Mouse (Mus musculus): ENCODE results near the gene Hsf5. TPM values are rescaled to one million over a fixed set of nuclear protein-coding genes. Genes with fewer than 3 reads are reported as not detected.

The Hsf5 gene
- polyA plus RNA-seq, 1 experiment from 2014 or later: 0.14 TPM

- no peaks in the 10 kb centered on the region for H3K9me3 ChIP-seq (replicated peaks; ENCODE audit: control insufficient read depth, low read length)
- H3K27me3 ChIP-seq (ENCODE audit: control insufficient read depth, insufficient read depth, low read length): no peaks in the 10 kb centered on the region
- no peaks in the 10 kb centered on the region for H3K4me1 ChIP-seq (ENCODE audit: control insufficient read depth, insufficient read depth, low read length)
- ATAC-seq (ENCODE audit: insufficient read depth, low FRiP score): no peak
- H3K36me3 ChIP-seq (ENCODE audit: control insufficient read depth, insufficient read depth, low read length): no peaks in the 10 kb centered on the region
- peak overlapping the region; percentile 38 for H3K4me2 ChIP-seq (ENCODE audit: low read depth, low read length)
- 44% methylated on average over 4 of the region's 4 CpGs for WGBS
- peak overlapping the region; percentile 3; the same call in 1 of the 2 replicates for H3K4me3 ChIP-seq (replicated peaks; ENCODE audit: low read length)
- 0 out of 2 replicates have a peak overlapping the region, but pooled peaks have one; percentile 1 for H3K9ac ChIP-seq (ENCODE audit: low read length)
- H3K27ac ChIP-seq (ENCODE audit: low read length): peak overlapping the region; percentile 5; the same call in 1 of the 2 replicates
Measured at GRCm38 (mm10) chr11:87667107-87668090, 50.4 kb downstream of the Hsf5 start.

DNA sequence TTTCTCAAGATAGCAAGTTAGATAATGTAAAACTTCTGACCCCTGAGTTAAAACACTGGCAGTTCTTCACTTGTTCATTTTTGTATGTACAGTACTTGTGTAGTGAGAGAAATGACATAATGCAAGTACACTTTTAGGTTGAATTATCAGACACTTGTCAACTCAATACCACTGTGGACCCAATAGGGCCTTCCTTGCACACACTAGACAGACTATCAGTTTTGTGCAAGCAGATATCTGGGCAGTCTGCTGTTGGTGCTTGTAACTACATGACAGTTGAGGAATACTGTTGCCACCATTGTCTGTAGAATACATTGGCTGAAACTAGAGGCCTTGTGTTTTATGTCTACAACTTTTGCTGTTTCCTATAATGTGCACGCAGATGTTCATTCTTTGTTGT is 56.3 kb downstream of the Hsf5 start:
- 98% methylated on average over 1 of the region's 1 CpGs for WGBS
- H3K9ac ChIP-seq (ENCODE audit: low read length): no peak overlapping the region

GRCm38 (mm10) chr11:87675606-87676005 is 58.6 kb downstream of the Hsf5 start:
- Histone ChIP-seq H3K9ac (ENCODE audit: low read length) (no peak overlapping the region), H3K36me3 (ENCODE audit: control insufficient read depth, insufficient read depth, low read length) (no peaks in the 10 kb centered on the region), H3K4me2 (ENCODE audit: low read depth, low read length) (no peak overlapping the region), H3K4me3 (replicated peaks; ENCODE audit: low read length) (no peak overlapping the region), H3K27ac (ENCODE audit: low read length) (no peak overlapping the region), H3K9me3 (replicated peaks; ENCODE audit: control insufficient read depth, low read length) (no peaks in the 10 kb centered on the region), H3K27me3 (ENCODE audit: control insufficient read depth, insufficient read depth, low read length) (no peaks in the 10 kb centered on the region), H3K4me1 (ENCODE audit: control insufficient read depth, insufficient read depth, low read length) (no peaks in the 10 kb centered on the region)
- WGBS: 75% methylated on average over 6 of the region's 6 CpGs
- no peak for ATAC-seq (ENCODE audit: insufficient read depth, low FRiP score)

More for the DNA sequence above, 56.3 kb downstream of the Hsf5 start:
- Histone ChIP-seq H3K4me1 (ENCODE audit: control insufficient read depth, insufficient read depth, low read length) (no peaks in the 10 kb centered on the region), H3K4me3 (replicated peaks; ENCODE audit: low read length) (no peak overlapping the region), H3K27ac (ENCODE audit: low read length) (no peak overlapping the region), H3K9me3 (replicated peaks; ENCODE audit: control insufficient read depth, low read length) (no peaks in the 10 kb centered on the region), H3K4me2 (ENCODE audit: low read depth, low read length) (no peak overlapping the region), H3K36me3 (ENCODE audit: control insufficient read depth, insufficient read depth, low read length) (no peaks in the 10 kb centered on the region), H3K27me3 (ENCODE audit: control insufficient read depth, insufficient read depth, low read length) (no peaks in the 10 kb centered on the region)
- no peak for ATAC-seq (ENCODE audit: insufficient read depth, low FRiP score)

DNA sequence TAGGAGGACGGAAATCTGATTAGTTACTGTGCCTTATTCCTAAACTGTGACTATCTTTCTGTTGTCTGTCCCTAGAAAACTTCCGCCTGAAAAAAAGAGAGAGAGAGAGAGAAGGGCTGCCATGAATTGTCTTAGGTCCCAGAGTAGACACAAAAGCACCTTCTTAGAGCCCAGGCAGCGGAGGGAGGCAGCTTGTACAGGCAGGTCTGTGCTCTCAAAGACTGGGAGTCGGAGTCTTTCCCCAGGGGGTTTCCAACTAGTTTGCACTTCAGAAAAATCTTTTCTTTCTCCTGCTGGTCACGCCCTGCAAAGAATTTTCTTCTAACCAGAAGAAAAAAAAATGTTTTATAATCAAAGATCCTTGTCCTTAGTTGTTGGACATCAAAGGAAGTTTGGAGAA is 60.8 kb downstream of the Hsf5 start:
- no peaks in the 10 kb centered on the region for H3K4me1 ChIP-seq (ENCODE audit: control insufficient read depth, insufficient read depth, low read length)
- H3K27me3 ChIP-seq (ENCODE audit: control insufficient read depth, insufficient read depth, low read length): no peaks in the 10 kb centered on the region
- WGBS: 59% methylated on average over 5 of the region's 5 CpGs
- H3K4me3 ChIP-seq (replicated peaks; ENCODE audit: low read length): no peak overlapping the region
- H3K27ac ChIP-seq (ENCODE audit: low read length): peak overlapping the region; percentile 67
- no peaks in the 10 kb centered on the region for H3K9me3 ChIP-seq (replicated peaks; ENCODE audit: control insufficient read depth, low read length)
- H3K9ac ChIP-seq (ENCODE audit: low read length): peak overlapping the region; percentile 2; the same call in 1 of the 2 replicates
- H3K36me3 ChIP-seq (ENCODE audit: control insufficient read depth, insufficient read depth, low read length): no peaks in the 10 kb centered on the region
- H3K4me2 ChIP-seq (ENCODE audit: low read depth, low read length): peak overlapping the region; percentile 17; the same call in 1 of the 2 replicates
- no peak for ATAC-seq (ENCODE audit: insufficient read depth, low FRiP score)

- H3K9ac ChIP-seq (ENCODE audit: low read length): no peak overlapping the region
- WGBS: 61% methylated on average over 4 of the region's 4 CpGs
- H3K36me3 ChIP-seq (ENCODE audit: control insufficient read depth, insufficient read depth, low read length): no peaks in the 10 kb centered on the region
- ATAC-seq (ENCODE audit: insufficient read depth, low FRiP score): no peak; the same call in 1 of the 2 replicates
- peak overlapping the region; percentile 9; the same call in 1 of the 2 replicates for H3K4me2 ChIP-seq (ENCODE audit: low read depth, low read length)
- H3K4me3 ChIP-seq (replicated peaks; ENCODE audit: low read length): no peak overlapping the region
- H3K4me1 ChIP-seq (ENCODE audit: control insufficient read depth, insufficient read depth, low read length): peaks cover 5% of the 10 kb centered on the region; the same call in 1 of the 2 replicates
- no peaks in the 10 kb centered on the region for H3K27me3 ChIP-seq (ENCODE audit: control insufficient read depth, insufficient read depth, low read length)
- H3K27ac ChIP-seq (ENCODE audit: low read length): peak overlapping the region; percentile 74; the same call in 1 of the 2 replicates
- no peaks in the 10 kb centered on the region for H3K9me3 ChIP-seq (replicated peaks; ENCODE audit: control insufficient read depth, low read length)
Measured at GRCm38 (mm10) chr11:87678545-87678944, 61.6 kb downstream of the Hsf5 start.

DNA sequence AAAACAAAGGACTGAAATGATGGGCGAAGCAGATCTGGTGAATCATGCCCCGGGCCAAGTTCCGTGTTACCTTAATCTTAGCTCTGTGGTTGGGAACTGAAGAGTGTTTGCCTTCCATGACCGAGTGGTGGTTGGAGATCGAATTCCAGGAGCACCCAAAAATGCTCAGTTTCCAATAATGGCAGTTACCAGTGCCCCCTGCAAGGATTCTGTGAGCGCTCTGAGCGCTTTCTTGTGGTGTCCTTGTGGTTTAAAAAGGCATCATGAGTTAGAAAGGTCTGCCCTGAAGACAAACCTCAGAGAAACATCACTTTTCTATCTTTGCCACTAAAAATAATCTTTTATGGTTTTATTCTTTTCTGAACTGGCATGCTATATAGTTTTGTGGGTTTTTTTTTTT is 62.0 kb downstream of the Hsf5 start:
- ATAC-seq (ENCODE audit: insufficient read depth, low FRiP score): no peak
- H3K4me3 ChIP-seq (replicated peaks; ENCODE audit: low read length): no peak overlapping the region
- 75% methylated on average over 7 of the region's 7 CpGs for WGBS
- no peaks in the 10 kb centered on the region for H3K9me3 ChIP-seq (replicated peaks; ENCODE audit: control insufficient read depth, low read length)
- H3K4me2 ChIP-seq (ENCODE audit: low read depth, low read length): peak overlapping the region; percentile 9; the same call in 1 of the 2 replicates
- H3K27ac ChIP-seq (ENCODE audit: low read length): peak overlapping the region; percentile 74; the same call in 1 of the 2 replicates
- no peaks in the 10 kb centered on the region for H3K36me3 ChIP-seq (ENCODE audit: control insufficient read depth, insufficient read depth, low read length)
- no peaks in the 10 kb centered on the region for H3K27me3 ChIP-seq (ENCODE audit: control insufficient read depth, insufficient read depth, low read length)
- H3K9ac ChIP-seq (ENCODE audit: low read length): no peak overlapping the region
- H3K4me1 ChIP-seq (ENCODE audit: control insufficient read depth, insufficient read depth, low read length): peaks cover 5% of the 10 kb centered on the region; the same call in 1 of the 2 replicates

GRCm38 (mm10) chr11:87680786-87681185 is 63.8 kb downstream of the Hsf5 start:
- Histone ChIP-seq H3K9me3 (replicated peaks; ENCODE audit: control insufficient read depth, low read length) (no peaks in the 10 kb centered on the region), H3K4me3 (replicated peaks; ENCODE audit: low read length) (no peak overlapping the region), H3K4me1 (ENCODE audit: control insufficient read depth, insufficient read depth, low read length) (peaks cover 5% of the 10 kb centered on the region; the same call in 1 of the 2 replicates), H3K27ac (ENCODE audit: low read length) (peak overlapping the region; percentile 69), H3K36me3 (ENCODE audit: control insufficient read depth, insufficient read depth, low read length) (no peaks in the 10 kb centered on the region), H3K27me3 (ENCODE audit: control insufficient read depth, insufficient read depth, low read length) (no peaks in the 10 kb centered on the region), H3K4me2 (ENCODE audit: low read depth, low read length) (no peak overlapping the region; the same call in 1 of the 2 replicates), H3K9ac (ENCODE audit: low read length) (no peak overlapping the region)
- 68% methylated on average over 9 of the region's 9 CpGs for WGBS
- ATAC-seq (ENCODE audit: insufficient read depth, low FRiP score): no peak

DNA sequence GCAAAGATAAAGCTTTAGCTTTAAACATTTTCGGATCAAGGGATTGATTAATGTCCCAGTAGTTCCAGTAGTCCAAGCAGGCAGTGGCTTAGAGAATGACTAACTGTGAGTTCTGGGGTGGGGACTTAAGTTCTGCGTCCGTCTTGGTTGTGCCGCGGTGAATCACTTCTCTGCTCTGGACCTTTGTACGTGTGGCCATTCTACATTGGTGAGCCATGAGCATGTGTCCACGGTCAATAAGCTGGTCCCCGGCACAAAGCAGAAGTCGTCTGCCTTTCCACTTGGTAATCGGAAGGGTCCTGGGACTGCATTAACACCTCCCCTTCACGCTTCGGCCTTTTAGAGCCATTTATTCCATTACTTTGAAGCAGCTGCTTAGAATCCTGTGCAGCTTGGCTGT is 65.1 kb downstream of the Hsf5 start:
- Histone ChIP-seq H3K4me2 (ENCODE audit: low read depth, low read length) (peak overlapping the region; percentile 23; the same call in 1 of the 2 replicates), H3K4me3 (replicated peaks; ENCODE audit: low read length) (no peak overlapping the region), H3K27ac (ENCODE audit: low read length) (peak overlapping the region; percentile 83), H3K9ac (ENCODE audit: low read length) (no peak overlapping the region), H3K4me1 (ENCODE audit: control insufficient read depth, insufficient read depth, low read length) (peaks cover 5% of the 10 kb centered on the region; the same call in 1 of the 2 replicates), H3K36me3 (ENCODE audit: control insufficient read depth, insufficient read depth, low read length) (no peaks in the 10 kb centered on the region), H3K9me3 (replicated peaks; ENCODE audit: control insufficient read depth, low read length) (no peaks in the 10 kb centered on the region), H3K27me3 (ENCODE audit: control insufficient read depth, insufficient read depth, low read length) (no peaks in the 10 kb centered on the region)
- no peak for ATAC-seq (ENCODE audit: insufficient read depth, low FRiP score)
- WGBS: 72% methylated on average over 12 of the region's 12 CpGs
